Mouse (Mus musculus): ENCODE measurements around the gene Rbfox1.

DNA sequence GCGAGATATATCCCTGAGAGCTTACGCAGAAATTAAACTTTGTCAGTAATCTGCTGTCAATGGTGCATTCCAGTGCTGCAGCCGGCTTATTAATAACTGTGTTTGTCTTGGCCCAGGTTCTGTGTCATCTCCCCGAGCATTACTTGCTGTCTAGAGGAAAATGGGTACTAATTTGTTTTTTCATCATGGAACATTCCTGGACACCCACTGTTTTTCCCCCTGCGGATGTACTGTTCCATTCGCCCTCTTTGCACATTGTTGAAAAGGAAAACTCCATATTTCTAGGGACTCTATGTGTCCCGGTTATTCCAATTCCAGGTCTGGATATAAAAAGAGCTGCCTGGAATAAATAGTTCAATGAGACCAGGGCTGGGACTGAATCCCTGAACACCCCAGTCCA, 262.8 kb downstream of the Rbfox1 start:
- TF ChIP-seq GATA1 (IDR thresholded peaks at IDR 0.05; ENCODE audit: low read depth, low read length) (no peak), CTCF (IDR thresholded peaks at IDR 0.05 in 2 of 3, conservative IDR thresholded peaks at IDR 0.05 in 1 of 3; ENCODE audit: control insufficient read depth in 1 of 3, insufficient read depth in 1 of 3, low read depth in 2 of 3, low read length in 3 of 3, poor library complexity in 1 of 3, severe bottlenecking in 1 of 3) (no peak), POLR2A (IDR thresholded peaks at IDR 0.05; ENCODE audit: control insufficient read depth in 1 of 2, insufficient read depth in 1 of 2, low read depth in 1 of 2, low read length in 2 of 2, poor library complexity in 1 of 2) (no peak), EP300 (IDR thresholded peaks at IDR 0.05; ENCODE audit: low read depth in 1 of 2, low read length in 2 of 2) (no peak), CHD1 (IDR thresholded peaks at IDR 0.05; ENCODE audit: low read depth, low read length) (no peak), ZNF384 (IDR thresholded peaks at IDR 0.05; ENCODE audit: low read depth, low read length) (no peak)
